Mouse (Mus musculus) ZHBTc4 (cell line): ENCODE measurements around the gene Gnat1.
A peak's percentile ranks its signal among the peaks of the same experiment; 100 is the strongest.

Experiments
- DNase-seq: peaks from one replicate; pipeline ENCODE4 v3.0.0-alpha.2; 2011; ENCODE audit warnings: low read depth, low spot score

Gene Gnat1

DNA sequence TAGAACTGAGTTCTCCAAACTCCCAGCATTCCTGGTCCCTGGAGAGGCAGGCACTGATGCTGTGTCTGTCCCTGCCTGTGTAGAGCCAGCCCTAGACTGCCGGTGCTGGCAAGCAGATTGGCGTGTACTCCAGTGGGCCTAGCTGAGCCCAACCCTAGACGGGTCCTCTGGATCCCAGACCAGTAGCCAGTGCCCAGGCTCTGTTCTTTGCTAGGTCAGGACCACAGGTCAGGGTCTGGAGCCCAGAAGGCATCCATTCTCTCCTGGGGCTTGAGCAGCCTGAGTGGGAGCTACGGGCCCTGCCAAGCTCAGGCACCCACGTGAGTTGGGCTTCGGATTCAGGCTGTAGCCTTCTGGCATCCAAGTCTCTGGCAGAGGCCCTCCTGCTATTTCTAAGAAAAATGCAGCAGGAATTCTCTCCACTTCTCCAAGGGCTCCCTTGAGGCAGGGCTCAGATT is 20.6 kb upstream of the Gnat1 start:
- no peak for DNase-seq

DNA sequence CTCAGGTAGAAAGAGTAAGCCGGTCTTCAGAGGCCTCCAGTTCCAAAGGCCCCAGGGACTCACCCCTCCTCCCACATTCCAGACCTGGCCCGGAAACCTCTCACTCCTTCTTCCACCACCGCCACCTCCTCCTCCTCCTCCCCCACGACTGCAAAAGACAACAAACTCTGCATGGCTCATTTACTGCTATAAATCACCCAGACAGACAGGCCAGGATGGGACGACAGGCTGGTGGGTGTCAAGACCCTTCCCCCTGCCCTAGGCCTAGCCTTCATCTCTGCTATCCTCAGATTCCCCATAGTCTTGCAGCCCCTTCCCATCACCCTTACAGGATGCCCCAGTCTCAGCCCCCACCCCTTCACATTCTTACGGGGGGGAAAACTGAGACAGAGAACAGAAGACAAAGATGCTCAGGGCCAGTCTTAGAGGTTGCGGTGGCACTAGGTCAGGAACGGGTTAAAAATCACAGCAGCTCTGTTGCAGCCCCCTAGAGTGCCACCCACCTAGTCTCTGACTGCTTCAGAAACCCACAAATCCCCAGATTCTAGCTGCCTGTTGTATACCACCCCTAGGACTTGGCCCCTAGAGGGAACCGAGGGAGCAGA is 20.0 kb upstream of the Gnat1 start:
- no peak for DNase-seq

DNA sequence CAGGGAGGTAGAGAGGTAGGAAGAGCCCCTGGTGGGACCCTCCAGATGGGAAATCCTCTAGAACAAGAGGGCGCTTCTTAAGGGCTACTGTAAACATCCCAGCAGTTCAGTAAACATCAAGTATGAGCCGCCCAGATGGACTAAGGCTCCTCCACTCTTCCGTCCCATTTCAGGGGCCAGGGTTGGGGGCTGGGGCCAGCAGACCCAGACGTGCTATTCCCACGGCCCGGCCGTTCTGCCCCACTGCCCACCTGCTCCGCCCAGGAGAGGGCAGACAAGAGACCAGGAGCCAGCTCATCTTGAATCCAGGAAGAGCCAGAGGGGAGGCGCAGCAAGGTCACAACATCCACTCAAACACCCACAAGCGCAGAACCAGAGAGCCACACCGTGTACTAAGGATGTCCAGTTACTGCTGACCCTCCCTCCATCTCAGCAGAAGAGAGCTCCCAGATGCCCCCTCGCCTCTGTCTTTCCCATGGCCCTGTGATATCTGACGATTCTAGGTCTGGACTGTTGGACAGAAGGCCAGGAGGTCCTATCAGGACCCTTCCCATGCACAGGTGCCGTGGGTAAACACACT is 19.2 kb upstream of the Gnat1 start:
- DNase-seq: no peak

DNA sequence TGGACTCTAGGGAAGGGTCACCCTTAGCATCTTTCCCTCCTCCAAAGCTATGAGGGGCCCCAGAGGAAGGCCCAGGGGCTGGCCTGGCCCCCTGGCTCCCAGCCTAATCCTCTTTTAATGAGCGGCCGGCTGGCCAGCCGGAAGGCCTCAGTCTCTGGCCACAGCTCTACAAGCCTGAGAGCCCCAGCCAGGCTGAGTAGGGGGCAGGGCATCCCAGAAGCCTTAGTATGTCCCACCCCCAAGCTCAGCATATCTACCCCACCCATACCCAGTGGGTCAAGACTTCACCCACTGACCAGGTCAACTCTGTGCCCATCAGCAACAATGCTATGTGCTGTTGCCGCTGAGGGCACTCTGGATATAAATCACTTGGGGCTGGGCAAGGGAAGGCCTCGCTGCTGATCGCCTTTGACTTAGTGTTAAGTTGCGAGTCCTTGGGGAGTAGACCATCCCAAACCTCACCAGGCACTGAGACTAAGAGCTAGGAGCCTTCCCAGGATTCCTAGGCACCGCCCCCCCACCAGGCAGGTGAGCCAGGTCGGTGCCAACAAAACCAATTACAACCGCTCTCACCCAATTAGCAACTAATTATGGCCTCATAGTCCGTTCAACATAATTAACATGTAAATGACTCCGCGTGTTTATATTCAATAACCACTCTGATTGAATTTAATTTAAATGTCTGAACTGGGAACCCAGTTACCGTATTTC is 18.5 kb upstream of the Gnat1 start:
- no peak for DNase-seq

DNA sequence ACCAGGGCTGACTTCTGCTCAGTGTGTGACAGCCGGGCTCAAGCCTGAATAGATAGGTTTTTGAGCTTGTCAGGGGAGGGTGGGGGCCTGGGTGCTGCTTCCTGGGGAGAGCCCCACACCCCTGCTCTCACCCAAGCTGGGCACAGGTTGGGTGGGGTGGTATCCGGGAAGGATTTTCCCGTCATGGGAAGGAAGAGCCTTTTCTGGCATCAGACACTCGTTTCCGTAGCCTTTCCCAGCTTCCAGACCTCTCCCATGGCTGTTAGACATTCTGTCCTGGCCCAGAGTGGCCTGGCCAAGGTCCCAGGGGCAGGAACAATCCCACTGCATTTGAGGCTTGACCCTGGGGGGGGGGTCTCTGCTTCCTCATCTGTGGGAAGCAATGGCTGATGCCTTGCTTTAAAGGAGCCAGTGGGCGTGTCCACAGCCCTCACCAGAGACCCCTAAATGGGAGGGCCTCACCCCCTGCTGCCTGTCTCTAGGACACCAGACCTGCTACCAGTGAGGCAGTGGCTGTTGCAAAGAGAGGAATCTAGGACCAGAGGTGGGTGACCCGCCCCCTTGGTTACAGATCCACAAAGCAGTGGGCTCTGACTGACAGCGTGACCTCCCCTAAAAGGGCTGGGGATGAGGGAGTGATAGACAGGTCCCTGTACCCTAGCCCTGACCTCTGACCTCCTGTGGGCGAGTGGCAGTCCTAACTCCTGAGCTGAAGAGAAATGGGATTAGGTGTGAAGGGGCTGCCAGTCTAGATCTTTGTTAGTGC is 17.5 kb upstream of the Gnat1 start:
- DNase-seq: no peak

DNA sequence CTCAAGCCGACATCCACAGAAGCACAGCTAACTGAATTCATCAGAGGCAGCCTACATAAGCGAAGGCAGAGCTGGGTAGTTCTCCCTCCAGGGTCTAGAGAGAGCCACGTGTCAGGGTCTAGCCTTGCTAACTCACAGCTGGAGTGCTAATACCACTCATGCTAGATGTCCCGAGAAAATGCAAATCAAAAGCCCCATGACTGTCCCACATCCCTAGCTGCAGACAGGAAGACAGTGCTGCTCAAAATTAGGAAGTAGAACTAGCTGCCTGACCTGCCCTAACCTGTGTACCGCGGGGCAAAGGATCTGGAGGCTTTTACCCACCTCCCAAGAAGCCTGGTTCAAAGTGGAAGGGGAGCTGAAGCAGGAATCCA is 16.6 kb upstream of the Gnat1 start:
- DNase-seq: no peak

DNA sequence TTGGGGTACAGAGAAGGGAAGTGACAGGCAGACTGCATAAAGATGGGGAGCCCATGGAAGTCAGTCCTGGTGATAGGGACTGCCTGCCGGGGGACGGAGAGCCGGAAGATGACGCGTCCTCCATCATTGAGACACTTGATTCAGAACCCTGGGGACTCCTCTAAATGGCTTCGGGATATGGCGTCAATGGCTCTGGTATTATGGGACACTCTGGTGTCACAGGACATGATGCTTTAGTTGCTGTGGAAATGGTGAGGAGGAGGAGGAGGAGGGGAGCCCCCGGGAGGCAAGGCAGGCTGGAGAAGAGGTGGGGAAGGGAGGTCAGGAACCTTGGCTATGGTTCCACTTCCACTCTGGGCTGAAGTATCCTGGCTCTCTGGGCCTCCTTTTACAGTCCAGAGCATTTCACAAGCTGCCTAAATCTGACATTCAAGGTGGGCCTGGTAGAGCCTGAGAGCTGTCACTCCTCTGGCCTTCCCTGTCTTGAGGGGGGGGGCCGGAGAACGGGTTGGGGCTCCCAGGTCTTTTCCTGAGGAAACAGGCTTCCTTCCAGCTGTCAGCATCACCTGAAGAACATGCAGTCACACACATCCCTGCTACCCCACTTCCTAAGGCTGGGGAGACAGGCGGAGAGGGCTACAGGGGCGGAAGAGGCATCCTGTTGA is 16.1 kb upstream of the Gnat1 start:
- DNase-seq: no peak

DNA sequence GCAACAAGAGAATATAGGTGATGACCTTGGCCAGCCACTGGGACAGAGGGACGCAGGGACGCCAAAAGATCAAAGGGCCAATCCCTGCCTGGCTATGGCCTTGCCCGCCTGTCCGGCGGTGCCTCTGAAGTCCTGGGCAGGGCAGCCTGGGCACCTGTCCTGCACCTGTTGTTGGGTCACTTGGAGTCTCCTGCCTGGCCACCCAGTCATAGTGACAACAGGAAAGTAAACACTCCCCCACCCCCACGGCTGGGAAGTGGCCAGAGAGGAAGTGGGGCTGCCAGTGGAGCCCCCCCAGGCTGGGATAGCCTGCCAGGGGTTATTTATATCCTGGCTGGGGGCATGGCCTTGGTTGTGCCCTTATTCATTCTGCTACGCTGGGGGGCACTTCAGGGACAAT is 15.1 kb upstream of the Gnat1 start:
- no peak for DNase-seq

DNA sequence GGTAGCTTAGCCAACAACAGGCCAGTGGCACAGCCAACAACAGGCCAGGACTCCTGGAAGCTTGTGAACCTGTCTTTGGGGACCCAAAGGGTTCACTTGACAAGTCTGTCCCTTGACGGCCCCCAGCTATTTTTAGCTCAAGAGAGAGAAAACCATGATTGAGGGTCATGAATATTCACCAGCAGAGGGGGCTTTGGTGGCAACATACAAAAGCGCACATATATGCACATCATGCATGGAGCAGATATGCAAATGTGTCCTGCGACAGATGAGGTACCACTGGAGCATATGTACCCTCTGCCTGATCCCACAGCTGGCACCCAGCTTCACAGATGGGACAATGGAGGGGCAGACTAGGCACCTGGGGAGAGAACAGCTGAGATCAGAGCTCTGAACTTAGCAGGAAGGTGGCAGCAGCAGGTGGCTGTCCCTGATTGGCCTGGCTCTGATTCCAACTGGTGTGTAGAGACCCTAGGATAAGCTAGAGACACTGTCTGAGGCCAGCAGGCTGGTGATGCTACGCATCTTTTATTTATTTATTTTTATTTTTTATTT is 14.0 kb upstream of the Gnat1 start:
- DNase-seq: no peak

DNA sequence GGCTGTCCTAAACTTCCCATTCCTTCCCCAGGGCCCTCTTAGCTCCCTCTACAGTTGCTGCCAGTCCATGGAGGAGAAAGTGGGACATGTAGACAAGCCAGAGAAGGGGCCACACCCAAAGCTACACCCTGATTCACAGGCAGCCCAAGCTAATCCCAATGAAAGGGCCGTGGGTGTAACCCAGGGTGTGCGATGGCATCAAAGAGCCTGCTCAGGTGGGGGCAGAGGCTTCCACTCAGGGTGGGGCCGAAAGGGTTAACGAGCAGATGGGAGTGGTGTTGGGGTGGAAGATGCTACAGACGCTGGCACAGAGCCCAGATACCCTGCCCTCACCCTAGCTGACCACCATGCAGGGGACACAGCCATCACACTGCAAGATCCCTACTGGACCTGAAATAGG is 13.3 kb upstream of the Gnat1 start:
- peak; percentile 39 for DNase-seq

DNA sequence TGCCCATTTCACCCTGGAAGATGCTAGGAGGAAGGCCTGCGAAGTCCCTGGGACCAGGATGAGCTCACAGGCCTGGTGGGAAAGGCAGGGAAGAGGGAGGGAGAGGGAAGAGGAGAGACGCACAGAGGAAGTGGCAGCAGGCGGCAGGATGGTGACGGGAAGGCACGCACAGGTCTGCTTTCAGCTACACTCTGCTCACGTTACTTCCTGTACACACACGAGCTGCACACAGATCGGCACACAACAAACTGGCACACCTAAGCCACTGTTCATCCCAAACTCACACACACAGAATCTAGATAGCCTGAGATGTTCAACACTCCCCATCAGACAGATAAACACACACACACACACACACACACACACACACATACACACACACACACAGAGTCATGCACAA is 10.9 kb upstream of the Gnat1 start:
- DNase-seq: no peak

DNA sequence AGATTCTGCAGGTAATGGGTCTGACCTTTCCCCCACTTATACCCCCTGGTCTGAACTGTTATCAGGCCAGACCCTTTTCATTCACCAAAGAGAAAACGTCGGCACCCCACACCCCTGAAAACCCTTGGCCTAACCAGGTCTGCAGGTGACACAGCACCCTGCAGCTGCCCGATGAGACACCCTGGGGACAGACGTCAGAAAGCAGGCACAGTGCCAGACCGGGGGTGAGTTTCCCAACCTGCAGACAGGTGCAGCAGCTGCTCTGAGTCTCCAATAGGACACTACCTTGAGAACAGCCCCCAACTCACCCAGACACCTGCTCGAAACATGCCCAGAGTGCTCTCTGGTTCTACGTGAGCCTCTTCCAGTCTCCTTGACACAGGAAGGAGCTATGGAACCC is 9.4 kb upstream of the Gnat1 start:
- no peak for DNase-seq

DNA sequence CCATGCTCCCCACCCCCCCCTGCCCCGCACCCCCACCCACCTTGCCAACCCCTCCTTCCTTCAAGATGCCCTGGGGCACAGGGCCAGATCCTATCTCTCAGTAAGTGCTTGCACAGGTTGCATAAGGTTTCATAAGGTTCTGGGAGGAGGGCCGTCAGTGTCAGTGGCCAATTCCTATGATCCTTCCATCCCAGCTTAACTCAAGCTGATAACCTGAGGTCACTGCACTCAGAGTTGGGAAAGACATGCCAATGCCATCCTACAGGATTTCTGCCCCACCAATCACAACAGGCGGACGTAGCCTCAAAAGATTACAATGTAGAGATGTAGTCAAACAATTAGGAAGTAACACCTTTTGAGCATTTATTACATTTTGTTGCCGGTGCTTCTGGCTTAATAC is 8.9 kb upstream of the Gnat1 start:
- DNase-seq: no peak

DNA sequence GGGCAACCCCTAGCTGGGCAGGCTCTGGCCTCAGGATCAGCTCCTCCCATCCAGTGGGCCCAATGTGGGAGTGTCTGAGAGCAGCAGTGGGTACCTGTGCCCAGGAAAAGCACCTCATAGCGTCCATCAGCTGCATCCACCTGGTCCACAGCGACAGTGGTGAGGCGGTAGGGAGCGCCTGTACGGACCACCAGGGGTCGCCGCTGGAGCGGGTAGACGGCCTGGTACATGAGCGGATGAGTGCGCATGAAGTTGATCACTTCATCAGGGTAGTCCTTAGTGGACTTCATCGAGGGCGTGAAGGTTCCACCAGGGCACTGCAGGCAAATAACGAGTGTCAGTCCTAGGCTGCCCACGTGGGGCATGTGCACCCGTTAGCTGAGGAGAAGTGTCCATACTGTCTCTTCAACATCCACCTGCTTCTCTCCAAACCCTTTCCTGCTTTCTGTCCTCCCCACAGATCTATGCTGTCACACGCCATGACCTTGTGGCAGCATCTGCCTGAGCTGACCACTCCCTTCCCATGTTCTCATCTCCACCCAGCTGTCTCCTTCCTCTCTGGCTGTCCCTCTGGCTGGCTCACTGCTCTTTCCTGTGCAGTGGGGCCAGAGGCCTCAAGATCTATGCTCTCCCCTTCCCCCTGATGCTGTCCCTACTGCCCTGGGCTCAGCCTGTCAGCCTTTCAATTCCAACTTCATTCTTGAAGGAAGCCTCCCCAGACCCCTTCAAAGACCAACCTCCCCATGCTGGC is 5.9 kb upstream of the Gnat1 start:
- DNase-seq: peak; percentile 75

DNA sequence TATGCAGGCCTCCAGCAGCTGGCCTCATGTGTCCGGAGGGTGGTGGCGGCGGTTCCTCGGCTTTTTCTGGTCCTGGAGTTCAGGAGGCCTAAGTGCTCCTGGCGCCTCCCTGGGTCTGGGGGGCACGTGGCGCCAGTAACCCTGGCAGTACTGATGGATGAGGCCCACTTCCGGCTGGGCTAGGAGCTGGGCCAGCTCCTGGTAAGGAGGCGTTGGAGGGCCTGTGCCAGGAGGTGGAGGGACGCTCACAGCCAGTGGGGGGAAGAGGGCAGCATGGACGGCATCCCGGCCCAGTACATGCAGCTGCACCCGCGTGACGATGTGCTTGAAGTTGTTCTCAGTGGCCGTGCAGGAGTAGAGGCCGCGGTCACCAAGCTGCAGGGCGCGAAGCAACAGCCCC is 2.9 kb upstream of the Gnat1 start:
- DNase-seq: no peak

DNA sequence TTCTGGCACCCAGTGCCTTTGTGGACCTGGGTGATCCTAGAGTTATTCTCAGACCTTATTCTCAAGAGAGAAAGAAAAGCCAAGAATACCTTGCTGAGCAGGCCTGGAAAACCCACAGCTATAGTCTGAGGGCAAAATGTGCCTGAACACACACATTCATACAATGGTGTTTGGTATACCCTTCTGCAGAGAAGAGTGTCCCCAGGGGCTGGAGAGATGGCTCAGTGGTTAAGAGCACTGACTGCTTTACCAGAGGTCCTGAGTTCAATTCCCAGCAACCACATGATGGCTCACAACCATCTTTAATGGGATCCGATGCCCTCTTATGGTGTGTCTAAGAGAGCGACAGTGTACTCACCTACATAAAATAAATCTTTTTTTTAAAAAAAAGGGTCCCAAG is 651 bp downstream of the Gnat1 start:
- no peak for DNase-seq

DNA sequence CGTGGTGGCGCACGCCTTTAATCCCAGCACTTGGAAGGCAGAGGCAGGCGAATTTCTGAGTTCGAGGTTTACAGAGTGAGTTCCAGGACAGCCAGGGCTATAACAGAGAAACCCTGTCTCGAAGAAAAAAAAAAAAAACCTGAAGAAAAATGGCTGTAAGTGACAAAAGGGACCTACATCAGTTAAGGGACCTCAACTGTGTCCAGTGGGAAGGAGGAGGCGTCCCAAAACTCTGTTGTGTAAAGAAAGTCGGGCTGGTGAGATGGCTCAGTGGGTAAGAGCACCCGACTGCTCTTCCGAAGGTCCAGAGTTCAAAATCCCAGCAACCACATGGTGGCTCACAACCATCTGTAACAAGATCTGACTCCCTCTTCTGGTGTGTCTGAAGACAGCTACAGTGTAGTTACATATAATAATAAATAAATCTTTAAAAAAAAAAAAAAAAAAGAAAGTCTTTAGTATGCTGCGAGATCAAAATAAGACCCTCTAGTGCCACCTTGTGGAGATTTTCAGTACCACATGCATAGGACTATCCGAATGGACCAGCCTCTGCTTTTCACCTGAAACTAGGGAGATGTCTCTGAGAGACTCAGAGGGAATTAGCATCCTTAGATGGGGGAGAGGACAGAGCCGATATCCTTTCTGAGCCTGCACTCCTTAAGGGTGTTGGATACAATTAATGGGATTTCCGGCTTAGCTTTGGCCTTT is 1.5 kb downstream of the Gnat1 start:
- DNase-seq: peak; percentile 87

DNA sequence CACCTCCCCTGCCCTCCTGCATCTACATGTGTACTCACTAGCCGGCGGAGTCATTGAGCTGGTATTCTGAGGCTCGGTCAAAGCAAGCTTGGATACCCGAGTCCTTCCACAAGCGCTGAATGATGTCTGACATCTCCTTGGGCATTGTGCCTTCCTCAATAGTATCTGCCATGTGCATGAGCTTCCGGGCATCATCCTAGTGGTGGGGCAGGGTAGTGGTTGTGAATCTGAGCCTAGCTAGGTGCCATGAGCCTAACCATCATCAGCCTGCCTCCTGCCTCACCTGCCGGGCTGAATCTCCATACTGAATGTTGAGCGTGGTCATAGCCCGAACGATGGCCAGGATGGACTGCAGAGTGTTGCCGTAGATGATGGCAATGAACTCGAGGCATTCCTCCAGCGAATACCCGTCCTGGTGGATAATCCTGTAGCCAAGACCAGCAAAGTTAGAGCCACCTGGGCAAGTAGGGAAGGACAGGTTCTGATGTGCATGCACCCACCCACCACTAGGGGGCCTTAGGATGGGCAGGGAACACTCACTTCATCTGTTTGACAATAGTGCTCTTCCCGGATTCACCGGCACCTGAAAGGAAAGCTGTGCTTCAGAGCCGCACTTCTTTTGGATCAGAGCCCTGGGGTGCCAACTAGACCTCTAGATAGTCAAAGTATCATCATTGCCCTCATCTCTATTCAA is 2.3 kb downstream of the Gnat1 start:
- DNase-seq: peak; percentile 93

DNA sequence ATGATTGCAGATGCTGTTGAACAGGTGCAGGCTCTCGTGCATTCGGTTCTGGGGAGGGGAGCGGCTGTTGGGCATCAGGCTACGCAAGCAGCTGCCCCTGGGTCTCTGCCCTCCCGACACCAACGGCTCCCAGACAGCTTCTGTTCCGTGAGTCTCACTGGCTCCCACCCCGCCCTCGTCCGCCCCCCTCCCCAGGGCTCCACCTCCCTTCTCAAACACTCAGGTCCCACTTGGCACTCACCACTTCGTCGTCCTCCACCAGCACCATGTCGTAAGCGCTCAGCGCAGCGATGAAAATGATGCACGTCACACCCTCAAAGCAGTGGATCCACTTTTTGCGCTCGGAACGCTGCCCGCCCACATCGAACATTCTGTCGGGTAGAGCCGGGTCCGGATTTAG is 3.2 kb downstream of the Gnat1 start:
- DNase-seq: no peak
